In genomic region chr4:41502986-41503412, GRCm38 (mm10) we compare ENCODE assay signal across 8 mouse cellular contexts. TPM values are rescaled to one million over a fixed set of nuclear protein-coding genes. Genes with fewer than 3 reads are reported as not detected.
DNase-seq lines count a peak whose midpoint lies in the region; ATAC-seq and TF ChIP-seq lines count a peak whose summit lies in the region.

AI464131 (minus strand) TSS chr4:41503076.

- WGBS in kidney, embryonic 14.5 days: 2% methylated on average over 15 of the region's 18 CpGs
- WGBS in limb, embryonic 14.5 days: 6% methylated on average over 17 of the region's 18 CpGs
- 1% methylated on average over 16 of the region's 18 CpGs for WGBS in midbrain, postnatal 0 days

- no peaks in the 10 kb centered on the region for H3K9me3 ChIP-seq in kidney, embryonic 14.5 days (ENCODE audit: control insufficient read depth, low read length)
- H3K9me3 ChIP-seq in limb, embryonic 14.5 days (ENCODE audit: control insufficient read depth, low read length): no peaks in the 10 kb centered on the region
- H3K9me3 ChIP-seq in midbrain, postnatal 0 days (ENCODE audit: low read length): no peaks in the 10 kb centered on the region

- H3K27me3 ChIP-seq in kidney, embryonic 14.5 days (ENCODE audit: control insufficient read depth, insufficient read depth, low read length): peaks cover 38% of the 10 kb centered on the region
- peaks cover 44% of the 10 kb centered on the region for H3K27me3 ChIP-seq in limb, embryonic 14.5 days (ENCODE audit: control insufficient read depth, insufficient read depth, low read length)
- H3K27me3 ChIP-seq in midbrain, postnatal 0 days (ENCODE audit: insufficient read depth, low read length): peaks cover 16% of the 10 kb centered on the region; the same call in 1 of the 2 replicates

- H3K4me3 ChIP-seq in embryonic fibroblast, embryonic 13.5 days (ENCODE audit: insufficient read depth, low read length): peak within 1 kb of the TSS; percentile 48
- peak within 1 kb of the TSS; percentile 45 for H3K4me3 ChIP-seq in kidney, embryonic 14.5 days (ENCODE audit: low read length)
- peak within 1 kb of the TSS; percentile 36 for H3K4me3 ChIP-seq in limb, embryonic 14.5 days (replicated peaks; ENCODE audit: low read length)
- H3K4me3 ChIP-seq in midbrain, postnatal 0 days (ENCODE audit: low read depth, low read length): peak within 1 kb of the TSS; percentile 35

- H3K4me2 ChIP-seq in kidney, embryonic 14.5 days (replicated peaks; ENCODE audit: low read depth, low read length): peak within 1 kb of the TSS; percentile 63
- peak within 1 kb of the TSS; percentile 60 for H3K4me2 ChIP-seq in limb, embryonic 14.5 days (replicated peaks; ENCODE audit: low read depth, low read length, severe bottlenecking)
- peak within 1 kb of the TSS; percentile 64 for H3K4me2 ChIP-seq in midbrain, postnatal 0 days (ENCODE audit: low read depth, low read length, poor library complexity, severe bottlenecking)

- H3K4me1 ChIP-seq in embryonic fibroblast, embryonic 13.5 days (ENCODE audit: control insufficient read depth, insufficient read depth, low read length): no peaks in the 10 kb centered on the region
- H3K4me1 ChIP-seq in kidney, embryonic 14.5 days (ENCODE audit: control insufficient read depth, insufficient read depth, low read length): peaks cover 18% of the 10 kb centered on the region
- peaks cover 19% of the 10 kb centered on the region for H3K4me1 ChIP-seq in limb, embryonic 14.5 days (ENCODE audit: control insufficient read depth, insufficient read depth, low read length)
- H3K4me1 ChIP-seq in midbrain, postnatal 0 days (ENCODE audit: insufficient read depth, low read length): peaks cover 20% of the 10 kb centered on the region; the same call in 1 of the 2 replicates

- H3K36me3 ChIP-seq in kidney, embryonic 14.5 days (ENCODE audit: control insufficient read depth, insufficient read depth, low read length): no peaks in the 10 kb centered on the region
- no peaks in the 10 kb centered on the region for H3K36me3 ChIP-seq in limb, embryonic 14.5 days (ENCODE audit: control insufficient read depth, insufficient read depth, low read length)
- H3K36me3 ChIP-seq in midbrain, postnatal 0 days (ENCODE audit: insufficient read depth, low read length): no peaks in the 10 kb centered on the region

- ATAC-seq in kidney, embryonic 14.5 days (ENCODE audit: low FRiP score, low TSS enrichment): peak; percentile 93
- peak; percentile 90 for ATAC-seq in limb, embryonic 14.5 days (ENCODE audit: low FRiP score, low read depth)
- ATAC-seq in midbrain, postnatal 0 days (ENCODE audit: low FRiP score): peak; percentile 85

- peak; percentile 97 for DNase-seq in A20 (ENCODE audit: low read depth, low spot score)
- peak; percentile 98 for DNase-seq in brain, adult 2 months (ENCODE audit: low read depth, low spot score)
- DNase-seq in heart, adult 9 months (ENCODE audit: low spot score in 2 of 2): peak; percentile 96 to 98
- peak; percentile 95 for DNase-seq in limb, embryonic 14.5 days (ENCODE audit: low spot score)
- peak; percentile 97 for DNase-seq in midbrain, postnatal 0 days (ENCODE audit: low spot score)
- DNase-seq in spleen, postnatal 14 days (ENCODE audit: low spot score in 2 of 2): peak; percentile 57 to 69

- no peak for TF ChIP-seq CTCF in embryonic fibroblast, embryonic 13.5 days (IDR thresholded peaks at IDR 0.05; ENCODE audit: borderline replicate concordance, insufficient read depth, low read length)
- peak; percentile 29; the same call in 1 of the 2 replicates for TF ChIP-seq CTCF in midbrain, postnatal 0 days (IDR thresholded peaks at IDR 0.05)

- TF ChIP-seq POLR2A in embryonic fibroblast, embryonic 13.5 days (IDR thresholded peaks at IDR 0.05; ENCODE audit: low read depth, low read length): peak; percentile 68
- TF ChIP-seq POLR2A in limb, embryonic 14.5 days (IDR thresholded peaks at IDR 0.05; ENCODE audit: borderline replicate concordance, extremely low read depth, insufficient read depth, insufficient read length): no peak

- H3K27ac ChIP-seq in embryonic fibroblast, embryonic 13.5 days (ENCODE audit: insufficient read depth, low read length): no peak within 1 kb of the TSS
- peak within 1 kb of the TSS; percentile 71; the same call in 1 of the 2 replicates for H3K27ac ChIP-seq in kidney, embryonic 14.5 days (ENCODE audit: low read depth, low read length)
- H3K27ac ChIP-seq in limb, embryonic 14.5 days (replicated peaks; ENCODE audit: low read depth, low read length): 0 out of 2 replicates have a peak within 1 kb of the TSS, but pooled peaks have one; percentile 26
- peak within 1 kb of the TSS; percentile 26; the same call in 1 of the 2 replicates for H3K27ac ChIP-seq in midbrain, postnatal 0 days (ENCODE audit: low read depth, low read length)

- peak within 1 kb of the TSS; percentile 54; the same call in 1 of the 2 replicates for H3K9ac ChIP-seq in kidney, embryonic 14.5 days (ENCODE audit: low read depth, low read length)
- H3K9ac ChIP-seq in limb, embryonic 14.5 days (ENCODE audit: low read depth, low read length, severe bottlenecking): peak within 1 kb of the TSS; percentile 43
- peak within 1 kb of the TSS; percentile 48 for H3K9ac ChIP-seq in midbrain, postnatal 0 days (replicated peaks; ENCODE audit: low read length, poor library complexity, severe bottlenecking)

RNA-seq across cellular contexts. Expression of gene AI464131, which starts in this region (rescaled TPM):
- polyA plus RNA-seq in embryonic fibroblast, embryonic 13.5 days (2011; ENCODE audit: insufficient read length, low read depth, missing spikeins): 5.5 and 6.0 TPM in 2 replicates
- 3.8 and 8.9 TPM in 2 replicates for polyA plus RNA-seq in kidney, embryonic 14.5 days (2014; fragmentation: Nextera tagmentation; extraction: Ambion mirVana)
- 5.4 and 5.5 TPM in 2 replicates for polyA plus RNA-seq in limb, embryonic 14.5 days (2012; rRNA removed)
- polyA plus RNA-seq in limb, embryonic 14.5 days (2014; fragmentation: Nextera tagmentation; extraction: Ambion mirVana): 4.7 and 5.9 TPM in 2 replicates
- total RNA-seq in midbrain, postnatal 0 days (2014; rRNA removed): 40.5 and 46.0 TPM in 2 replicates
- polyA plus RNA-seq in midbrain, postnatal 0 days (2015; fragmentation: Nextera tagmentation; extraction: Ambion mirVana): 15.7 and 18.1 TPM in 2 replicates
